Mouse (Mus musculus): ENCODE results near the gene Hk1. TPM values are rescaled to one million over a fixed set of nuclear protein-coding genes. Genes with fewer than 3 reads are reported as not detected.
"Not testable (repeated sequence)": the region's sequence is repeated elsewhere in the genome, so short reads cannot be mapped to it uniquely, and the experiment has no call there.

The Hk1 gene
- polyA plus RNA-seq, 1 experiment from 2014 or later = 11.1 TPM

GRCm38 (mm10) chr10:62328886-62329412 is 50.8 kb downstream of the Hk1 start:
- H3K27me3 ChIP-seq (replicated peaks; ENCODE audit: control insufficient read depth, insufficient read depth, low read length) = no peaks in the 10 kb centered on the region
- no peak overlapping the region for H3K9ac ChIP-seq (ENCODE audit: low read depth, low read length)
- 91% methylated on average over 10 of the region's 10 CpGs for WGBS
- H3K4me2 ChIP-seq (replicated peaks; ENCODE audit: low read depth) = no peak overlapping the region
- H3K36me3 ChIP-seq (ENCODE audit: control insufficient read depth, insufficient read depth) = no peaks in the 10 kb centered on the region
- no peak overlapping the region; the same call in 1 of the 2 replicates for H3K27ac ChIP-seq (ENCODE audit: low read depth, low read length)
- no peak overlapping the region for H3K4me3 ChIP-seq (ENCODE audit: low read depth, low read length)
- H3K4me1 ChIP-seq (replicated peaks; ENCODE audit: control insufficient read depth, insufficient read depth, low read length) = no peaks in the 10 kb centered on the region
- H3K9me3 ChIP-seq (ENCODE audit: control insufficient read depth) = no peaks in the 10 kb centered on the region
- ATAC-seq = no peak
- peak; percentile 38 for TF ChIP-seq CTCF (IDR thresholded peaks at IDR 0.05; ENCODE audit: low read depth)

GRCm38 (mm10) chr10:62327572-62328317 is 52.0 kb downstream of the Hk1 start:
- Histone ChIP-seq H3K27me3 (replicated peaks; ENCODE audit: control insufficient read depth, insufficient read depth, low read length) (no peaks in the 10 kb centered on the region), H3K9ac (ENCODE audit: low read depth, low read length) (no peak overlapping the region), H3K36me3 (ENCODE audit: control insufficient read depth, insufficient read depth) (no peaks in the 10 kb centered on the region), H3K4me1 (replicated peaks; ENCODE audit: control insufficient read depth, insufficient read depth, low read length) (no peaks in the 10 kb centered on the region), H3K4me2 (replicated peaks; ENCODE audit: low read depth) (0 out of 2 replicates have a peak overlapping the region, but pooled peaks have one; percentile 1), H3K4me3 (ENCODE audit: low read depth, low read length) (no peak overlapping the region), H3K27ac (ENCODE audit: low read depth, low read length) (no peak overlapping the region), H3K9me3 (ENCODE audit: control insufficient read depth) (no peaks in the 10 kb centered on the region)
- TF ChIP-seq CTCF (IDR thresholded peaks at IDR 0.05; ENCODE audit: low read depth) = no peak
- no peak for ATAC-seq
- 50% methylated on average over 23 of the region's 23 CpGs for WGBS

- Histone ChIP-seq H3K27ac (ENCODE audit: low read depth, low read length) (no peak overlapping the region), H3K9me3 (ENCODE audit: control insufficient read depth) (no peaks in the 10 kb centered on the region), H3K4me2 (replicated peaks; ENCODE audit: low read depth) (no peak overlapping the region), H3K9ac (ENCODE audit: low read depth, low read length) (no peak overlapping the region), H3K4me1 (replicated peaks; ENCODE audit: control insufficient read depth, insufficient read depth, low read length) (no peaks in the 10 kb centered on the region), H3K4me3 (ENCODE audit: low read depth, low read length) (no peak overlapping the region), H3K36me3 (ENCODE audit: control insufficient read depth, insufficient read depth) (no peaks in the 10 kb centered on the region), H3K27me3 (replicated peaks; ENCODE audit: control insufficient read depth, insufficient read depth, low read length) (no peaks in the 10 kb centered on the region)
- 88% methylated on average over 8 of the region's 8 CpGs for WGBS
- no peak for ATAC-seq
- TF ChIP-seq CTCF (IDR thresholded peaks at IDR 0.05; ENCODE audit: low read depth) = no peak
Observed at GRCm38 (mm10) chr10:62326818-62327571, 52.7 kb downstream of the Hk1 start.

GRCm38 (mm10) chr10:62326002-62326401 is 53.7 kb downstream of the Hk1 start:
- ATAC-seq = no peak
- no peak overlapping the region for H3K4me2 ChIP-seq (replicated peaks; ENCODE audit: low read depth)
- no peak overlapping the region for H3K9ac ChIP-seq (ENCODE audit: low read depth, low read length)
- no peaks in the 10 kb centered on the region for H3K9me3 ChIP-seq (ENCODE audit: control insufficient read depth)
- no peak overlapping the region for H3K27ac ChIP-seq (ENCODE audit: low read depth, low read length)
- H3K4me1 ChIP-seq (replicated peaks; ENCODE audit: control insufficient read depth, insufficient read depth, low read length) = no peaks in the 10 kb centered on the region
- H3K27me3 ChIP-seq (replicated peaks; ENCODE audit: control insufficient read depth, insufficient read depth, low read length) = no peaks in the 10 kb centered on the region
- no peak overlapping the region for H3K4me3 ChIP-seq (ENCODE audit: low read depth, low read length)
- TF ChIP-seq CTCF (IDR thresholded peaks at IDR 0.05; ENCODE audit: low read depth) = no peak
- 96% methylated on average over 8 of the region's 8 CpGs for WGBS
- H3K36me3 ChIP-seq (ENCODE audit: control insufficient read depth, insufficient read depth) = no peaks in the 10 kb centered on the region

- H3K4me1 ChIP-seq (replicated peaks; ENCODE audit: control insufficient read depth, insufficient read depth, low read length); H3K9ac ChIP-seq (ENCODE audit: low read depth, low read length); H3K4me3 ChIP-seq (ENCODE audit: low read depth, low read length); ATAC-seq; H3K36me3 ChIP-seq (ENCODE audit: control insufficient read depth, insufficient read depth); H3K27me3 ChIP-seq (replicated peaks; ENCODE audit: control insufficient read depth, insufficient read depth, low read length); H3K9me3 ChIP-seq (ENCODE audit: control insufficient read depth); H3K4me2 ChIP-seq (replicated peaks; ENCODE audit: low read depth); H3K27ac ChIP-seq (ENCODE audit: low read depth, low read length): not testable (repeated sequence)
- WGBS = 86% methylated on average over 8 of the region's 8 CpGs
Observed at GRCm38 (mm10) chr10:62322821-62323220, 56.9 kb downstream of the Hk1 start.

- no peak for ATAC-seq
- WGBS = 59% methylated on average over 9 of the region's 9 CpGs
- Histone ChIP-seq H3K4me2 (replicated peaks; ENCODE audit: low read depth) (no peak overlapping the region), H3K27me3 (replicated peaks; ENCODE audit: control insufficient read depth, insufficient read depth, low read length) (no peaks in the 10 kb centered on the region), H3K36me3 (ENCODE audit: control insufficient read depth, insufficient read depth) (no peaks in the 10 kb centered on the region), H3K9ac (ENCODE audit: low read depth, low read length) (no peak overlapping the region), H3K27ac (ENCODE audit: low read depth, low read length) (no peak overlapping the region), H3K9me3 (ENCODE audit: control insufficient read depth) (no peaks in the 10 kb centered on the region), H3K4me1 (replicated peaks; ENCODE audit: control insufficient read depth, insufficient read depth, low read length) (no peaks in the 10 kb centered on the region), H3K4me3 (ENCODE audit: low read depth, low read length) (no peak overlapping the region)
- TF ChIP-seq CTCF (IDR thresholded peaks at IDR 0.05; ENCODE audit: low read depth) = peak; percentile 56
Observed at GRCm38 (mm10) chr10:62321457-62321856, 58.3 kb downstream of the Hk1 start.
